Mouse (Mus musculus) heart, adult 11 months (tissue): ENCODE results near the gene Zbtb18.
A peak's percentile ranks its signal among the peaks of the same experiment; 100 is the strongest.

Source experiments
- DNase-seq: peaks from one replicate; pipeline ENCODE4 v3.0.0; 2022

Zbtb18 gene

GRCm38 (mm10) chr1:177484280-177484679, 42.1 kb downstream of the Zbtb18 start:
- DNase-seq, result no peak

DNA sequence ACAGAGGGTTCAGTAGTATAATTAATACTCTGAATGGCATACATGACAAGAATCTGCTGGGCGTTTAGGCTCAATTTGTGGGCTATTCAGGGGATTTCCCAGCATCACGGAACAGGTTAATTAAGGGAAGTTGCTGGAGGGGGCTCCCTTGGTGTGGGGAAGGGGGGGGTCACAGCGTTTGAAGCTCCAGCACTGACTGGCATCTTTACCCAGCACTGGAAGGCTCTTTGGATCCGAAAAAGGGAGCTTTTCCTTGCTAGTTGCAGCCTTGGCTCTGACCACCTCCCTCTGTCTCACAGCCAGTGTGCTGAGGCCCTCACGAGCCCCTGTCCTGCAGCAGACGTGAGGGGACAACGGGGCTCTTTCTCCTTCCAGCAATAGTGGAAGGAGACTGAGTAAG, 42.5 kb downstream of the Zbtb18 start:
- no peak for DNase-seq

GRCm38 (mm10) chr1:177489844-177490243, 47.7 kb downstream of the Zbtb18 start:
- DNase-seq, result peak; percentile 96

DNA sequence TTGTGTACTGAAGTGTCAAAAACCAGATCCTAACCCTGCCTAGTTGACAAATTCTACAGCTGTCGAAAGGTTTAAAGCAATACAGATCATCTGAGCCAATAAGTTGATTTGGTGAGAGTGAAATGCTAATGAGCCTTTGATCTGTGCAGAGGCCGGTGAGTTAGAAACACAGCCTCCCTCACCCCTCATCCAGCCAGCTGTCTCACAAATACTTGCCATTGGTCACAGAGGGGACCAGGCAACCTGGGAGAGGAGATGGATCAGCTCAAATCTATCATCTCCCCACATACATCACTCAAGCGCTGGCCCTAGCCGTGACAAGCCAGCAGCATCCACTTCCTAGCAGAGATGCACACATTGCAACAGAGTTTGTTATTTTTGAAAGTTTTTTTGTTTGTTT, 48.7 kb downstream of the Zbtb18 start:
- no peak for DNase-seq

- DNase-seq, result no peak
These were observed 49.1 kb downstream of the Zbtb18 start for GRCm38 (mm10) chr1:177491280-177491679.

GRCm38 (mm10) chr1:177494306-177494705, 52.2 kb downstream of the Zbtb18 start:
- DNase-seq, result no peak

- DNase-seq, result peak; percentile 33
These were observed 52.9 kb downstream of the Zbtb18 start for GRCm38 (mm10) chr1:177494913-177495542.
